Mouse (Mus musculus): Measurements from ENCODE around the gene Medag.

The Medag gene

DNA sequence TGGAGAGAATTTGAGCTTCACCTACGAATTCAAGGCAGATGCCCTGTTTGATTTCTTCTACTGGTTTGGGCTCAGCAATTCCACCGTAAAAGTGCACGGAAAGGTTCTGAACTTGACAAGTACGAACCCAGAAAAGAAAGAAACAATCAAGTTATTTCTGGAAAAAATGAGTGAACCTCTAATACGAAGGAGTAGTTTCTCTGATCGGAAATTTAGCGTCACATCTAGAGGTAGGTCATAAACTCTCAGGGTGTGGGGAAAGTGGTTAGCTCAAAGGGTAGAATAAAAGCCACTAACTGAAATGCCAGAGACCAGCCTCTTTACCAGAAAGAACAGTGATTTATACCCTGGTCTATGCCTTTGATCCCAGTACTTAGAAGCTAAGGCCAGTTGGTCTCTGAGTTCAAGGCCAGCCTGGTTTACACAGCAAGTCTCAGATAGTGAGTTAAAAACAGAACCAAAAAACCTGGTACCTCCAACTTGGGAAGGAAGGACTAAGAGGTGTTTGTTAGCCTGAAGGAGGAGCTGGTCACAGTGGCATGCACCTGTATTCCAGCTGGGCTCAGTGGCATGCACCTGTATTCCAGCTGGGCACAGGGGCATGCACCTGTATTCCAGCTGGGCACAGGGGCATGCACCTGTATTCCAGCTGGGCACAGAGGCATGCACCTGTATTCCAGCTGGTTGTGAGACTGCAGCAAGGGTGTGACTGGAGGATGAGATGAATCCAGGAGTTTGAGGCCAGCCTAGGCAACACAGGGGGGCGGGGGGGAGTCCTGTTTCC lies 15.9 kb downstream of the Medag start:
- in situ Hi-C loops (cut with MboI, MseI), result no loop called here

DNA sequence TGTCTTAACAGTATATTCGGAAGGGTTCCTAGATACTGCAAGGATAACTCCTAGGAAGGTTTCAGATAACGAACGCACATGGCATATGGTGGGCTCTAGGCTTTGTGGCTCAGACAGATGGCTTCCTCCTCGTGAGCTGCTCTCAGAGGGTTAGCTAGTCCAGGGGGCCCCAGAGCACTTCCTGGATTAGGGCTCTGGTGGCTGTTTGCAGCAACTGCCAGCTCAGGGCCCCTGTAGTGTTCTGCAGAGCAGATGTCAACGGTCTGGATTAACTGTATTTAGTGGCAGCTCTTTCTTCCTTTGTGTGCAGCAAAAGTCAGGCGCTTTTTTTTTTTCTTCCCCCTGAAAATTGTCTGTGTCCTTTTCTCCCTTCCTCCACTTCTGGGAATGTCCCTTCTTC lies 16.8 kb downstream of the Medag start:
- in situ Hi-C loops (cut with MboI, MseI), result no loop called here

GRCm38 (mm10) chr5:149428810-149429255 lies 17.3 kb downstream of the Medag start:
- in situ Hi-C loops (cut with MboI, MseI), result no loop called here

DNA sequence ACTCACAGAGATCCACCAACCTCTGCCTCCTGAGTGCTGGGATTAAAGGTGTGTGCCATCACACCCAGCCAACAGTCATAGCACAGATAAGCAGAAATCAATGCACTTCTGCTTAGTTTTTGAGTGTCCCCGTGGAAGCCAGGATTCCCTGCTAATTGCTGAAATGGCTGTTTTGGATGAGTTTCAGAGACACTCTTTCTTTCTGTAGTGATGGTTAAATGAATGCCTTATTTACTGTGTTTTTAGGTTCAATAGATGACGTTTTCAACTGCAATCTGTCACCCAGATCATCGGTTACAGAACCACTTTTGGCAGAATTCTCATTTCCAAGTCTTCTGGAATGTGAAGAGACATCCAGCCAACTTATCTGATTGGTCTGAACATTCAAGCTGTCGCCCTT lies 18.0 kb downstream of the Medag start:
- in situ Hi-C loops (cut with MboI, MseI), result no loop called here

DNA sequence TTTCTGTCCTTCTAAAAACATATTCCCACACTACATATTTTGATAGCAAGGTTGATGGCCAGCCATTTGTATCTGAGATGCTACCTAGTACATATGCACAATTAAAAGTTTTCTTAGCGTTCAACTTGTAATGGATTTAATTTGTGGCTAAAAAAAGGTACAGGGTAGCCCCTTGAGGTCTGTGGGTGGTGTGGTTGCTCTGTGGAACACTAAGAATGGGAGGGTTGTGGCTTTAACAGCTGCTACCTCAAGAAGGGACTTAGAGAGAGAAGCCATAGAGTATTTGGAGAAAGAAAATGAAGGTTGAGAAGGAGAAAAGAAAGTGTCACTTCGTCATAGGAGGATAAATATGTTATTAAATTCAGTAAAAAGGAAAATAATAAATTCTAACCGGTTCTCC lies 19.4 kb downstream of the Medag start:
- in situ Hi-C loops (cut with MboI, MseI), result no loop called here

DNA sequence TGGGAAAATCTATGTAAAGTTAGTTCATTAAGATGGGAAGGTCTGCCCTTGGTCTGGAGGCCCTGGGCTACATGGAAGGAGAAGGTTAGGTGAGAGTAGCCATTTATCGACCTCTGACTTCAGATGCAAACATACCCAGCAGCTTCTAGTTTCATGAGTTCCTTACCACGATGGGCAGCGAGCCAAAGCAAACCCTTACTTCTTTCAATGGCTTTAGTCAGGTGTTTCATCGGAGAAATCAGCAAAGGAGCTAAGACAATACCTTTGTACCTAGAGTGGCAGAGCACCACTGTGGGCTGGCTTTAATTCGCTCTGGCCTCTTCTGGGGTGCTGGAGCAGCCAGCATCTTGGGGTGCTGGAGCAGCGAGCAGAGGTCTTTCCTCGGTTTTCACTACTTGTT lies 22.1 kb downstream of the Medag start:
- in situ Hi-C loops (cut with MboI, MseI), result no loop called here

DNA sequence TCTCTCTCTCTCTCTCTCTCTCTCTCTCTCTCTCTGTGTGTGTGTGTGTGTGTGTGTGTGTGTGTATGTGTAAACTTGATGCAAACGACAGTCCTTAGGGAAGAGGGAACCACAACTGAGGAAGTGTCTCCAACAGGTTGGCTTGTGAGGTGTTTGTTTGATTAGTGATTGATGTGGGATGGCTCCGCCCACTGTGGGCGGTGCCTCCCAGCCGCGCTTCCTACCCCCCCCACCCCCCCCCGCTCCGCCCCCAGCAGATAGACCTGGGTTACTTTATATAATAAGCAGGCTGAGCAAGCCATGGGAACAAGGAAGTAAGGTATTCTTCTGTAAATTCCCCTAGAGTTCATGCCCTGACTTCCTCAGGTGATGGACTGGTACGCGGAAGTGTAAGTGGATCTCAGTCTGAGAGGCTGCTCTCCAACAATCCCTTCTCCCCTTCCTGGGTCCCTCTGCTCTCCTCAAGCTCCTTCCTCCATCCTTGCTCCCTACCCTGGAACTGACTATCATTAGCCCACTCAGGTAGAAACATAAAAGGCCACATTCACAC lies 22.7 kb downstream of the Medag start:
- in situ Hi-C loops (cut with MboI, MseI), result no loop called here

DNA sequence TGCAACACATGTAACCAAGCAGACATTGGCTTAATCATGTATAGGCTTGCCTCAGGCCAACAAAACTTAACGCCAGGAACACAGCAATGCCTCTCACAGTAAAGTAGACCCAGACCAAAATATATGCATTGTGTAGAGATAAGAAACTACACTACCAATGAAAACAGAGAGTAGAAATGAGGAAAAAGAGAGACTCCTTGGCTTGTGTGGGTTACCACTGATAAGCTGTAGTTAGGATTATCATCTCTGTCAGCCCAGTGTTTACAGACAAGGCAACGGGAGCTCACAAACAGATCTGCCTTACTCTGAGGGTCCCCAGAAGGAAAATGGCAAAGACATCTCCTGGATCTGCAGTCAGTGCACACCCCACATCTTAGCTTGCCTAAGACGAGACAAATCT lies 25.0 kb downstream of the Medag start:
- in situ Hi-C loops (cut with MboI, MseI), result no loop called here

DNA sequence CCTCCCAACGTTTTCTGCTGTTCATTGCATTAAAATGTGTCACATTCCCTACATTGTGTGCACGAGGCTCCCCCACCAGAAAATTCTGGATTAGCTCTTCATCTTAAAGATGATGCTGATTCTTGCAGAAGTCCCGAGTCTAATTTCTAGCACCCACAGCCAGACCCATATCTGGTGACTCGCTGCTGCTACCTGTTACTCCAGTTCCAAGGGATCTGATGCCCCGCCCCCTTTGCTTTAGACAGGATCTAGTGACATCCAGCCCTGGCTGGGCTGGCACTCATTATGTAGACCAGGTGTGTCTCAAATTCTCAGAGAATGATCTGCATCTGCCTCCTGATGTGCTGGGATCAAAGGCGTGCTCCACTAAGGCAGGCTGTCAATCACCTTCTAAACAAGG lies 25.6 kb downstream of the Medag start:
- in situ Hi-C loops (cut with MboI, MseI), result no loop called here

DNA sequence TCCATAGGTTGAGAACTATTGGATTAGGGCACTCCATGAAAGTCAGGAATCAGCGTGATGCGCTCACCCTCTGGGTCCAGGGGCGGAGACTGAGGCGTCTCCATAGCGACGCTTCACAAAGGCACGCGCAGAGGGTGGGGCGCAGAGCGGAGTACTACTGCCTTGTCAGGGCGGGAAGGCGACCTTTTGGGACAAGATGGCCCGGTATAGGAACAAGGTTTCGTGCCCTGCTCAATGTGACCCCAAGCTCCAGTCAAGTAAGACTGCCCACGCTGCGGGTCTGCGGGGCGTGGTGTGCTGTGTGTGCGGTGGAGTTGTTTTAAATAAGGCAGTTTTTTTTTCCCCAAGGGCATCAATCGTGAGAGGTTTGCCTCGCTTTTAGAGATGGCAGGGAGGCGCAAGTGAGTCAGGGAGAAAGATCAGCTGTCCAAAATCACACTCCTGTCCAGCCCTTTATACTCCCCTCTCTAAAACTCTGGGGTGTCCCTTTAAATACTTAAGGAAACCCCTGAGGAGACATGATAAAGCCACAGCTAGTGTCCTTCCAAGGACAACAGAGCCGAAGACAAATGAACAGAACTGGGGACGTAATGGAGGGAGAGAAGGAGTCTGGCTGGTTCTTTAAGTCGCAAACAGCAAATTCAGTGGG lies 28.1 kb downstream of the Medag start, which contains the start of gene Tex26:
Tex26 (plus strand) TSS at position 130 of the 649 bp plus-strand sequence.
- in situ Hi-C loops (cut with MboI, MseI), result loop anchor here (10.0 kb wide), 1 partner anchor 665 kb away; no protein-coding TSS in a partner anchor

DNA sequence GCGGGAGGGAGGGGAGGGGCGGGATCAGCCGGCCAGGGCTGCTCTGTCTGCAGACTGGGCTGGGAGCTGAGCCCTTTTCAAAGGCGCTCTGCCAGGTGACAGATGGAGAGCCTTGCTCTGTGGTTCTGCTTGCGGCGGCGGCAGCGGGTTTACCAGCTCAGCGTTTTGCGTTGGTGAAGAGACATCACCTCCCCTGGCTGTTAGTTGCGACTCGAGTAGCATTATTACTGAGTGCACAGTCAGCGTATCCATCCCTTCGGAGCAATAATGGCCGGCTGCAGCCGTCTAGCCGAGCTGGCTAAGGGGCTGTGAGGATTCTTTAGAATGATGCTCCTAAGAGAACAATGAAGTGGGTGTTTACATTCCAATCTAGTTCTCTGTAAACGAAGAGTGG lies 28.6 kb downstream of the Medag start:
- in situ Hi-C loops (cut with MboI, MseI), result loop anchor here (10.0 kb wide), 1 partner anchor 665 kb away; no protein-coding TSS in a partner anchor

- in situ Hi-C loops (cut with MboI, MseI), result loop anchor here (10.0 kb wide), 1 partner anchor 663 kb away; no protein-coding TSS in a partner anchor
Measured at GRCm38 (mm10) chr5:149441646-149442276, 30.2 kb downstream of the Medag start.

GRCm38 (mm10) chr5:149442277-149442660 lies 30.7 kb downstream of the Medag start:
- in situ Hi-C loops (cut with MboI, MseI), result loop anchor here (10.0 kb wide), 1 partner anchor 663 kb away; no protein-coding TSS in a partner anchor

DNA sequence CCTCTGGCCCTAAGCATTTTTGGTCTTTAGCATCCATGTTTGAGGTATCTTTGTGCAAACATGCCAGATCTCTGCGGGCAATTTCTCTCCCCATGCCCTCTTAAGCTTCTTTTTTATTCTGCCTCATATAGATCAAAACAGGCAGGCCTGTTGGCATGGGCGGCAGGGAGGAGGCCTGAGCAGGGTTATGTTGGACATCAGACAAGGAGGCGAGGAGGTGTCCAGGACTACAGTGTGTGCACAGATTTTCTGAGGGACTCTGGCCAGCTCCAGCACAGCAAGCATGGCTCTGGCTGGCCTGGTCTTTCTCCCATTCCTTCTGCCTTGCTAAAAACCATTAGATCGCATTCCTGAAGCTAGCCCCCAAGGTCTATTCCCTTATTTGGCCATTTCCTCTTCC lies 32.9 kb downstream of the Medag start:
- in situ Hi-C loops (cut with MboI, MseI), result loop anchor here (10.0 kb wide), 1 partner anchor 660 kb away; no protein-coding TSS in a partner anchor

- in situ Hi-C loops (cut with MboI, MseI), result loop anchor here (10.0 kb wide), 1 partner anchor 658 kb away; no protein-coding TSS in a partner anchor
Measured at GRCm38 (mm10) chr5:149446495-149446894, 34.9 kb downstream of the Medag start.

- in situ Hi-C loops (cut with MboI, MseI), result loop anchor here (10.0 kb wide), 1 partner anchor 657 kb away; no protein-coding TSS in a partner anchor
Measured at GRCm38 (mm10) chr5:149447733-149448132, 36.2 kb downstream of the Medag start.

DNA sequence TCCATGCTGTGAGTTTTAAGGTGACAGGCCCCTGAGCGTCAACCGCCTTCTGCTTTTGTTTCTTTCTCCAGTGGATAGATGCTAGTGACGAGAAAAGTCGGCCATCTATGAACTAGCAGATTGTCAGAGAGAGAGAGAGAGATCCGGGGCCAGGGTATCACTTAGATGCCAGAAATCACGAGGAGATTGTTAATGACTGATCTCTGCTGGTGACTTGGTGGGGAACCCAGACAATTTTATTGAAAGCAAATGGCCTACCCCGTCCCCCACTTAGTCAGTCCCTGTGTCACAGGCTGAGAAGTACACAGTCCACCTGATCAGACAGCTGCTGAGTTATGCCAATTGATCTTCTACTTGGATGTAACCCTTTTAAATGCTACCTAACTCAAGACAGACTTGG lies 37.9 kb downstream of the Medag start:
- in situ Hi-C loops (cut with MboI, MseI), result loop anchor here (10.0 kb wide), 1 partner anchor 655 kb away; no protein-coding TSS in a partner anchor

- in situ Hi-C loops (cut with MboI, MseI), result no loop called here
Measured at GRCm38 (mm10) chr5:149451209-149451681, 39.7 kb downstream of the Medag start.

DNA sequence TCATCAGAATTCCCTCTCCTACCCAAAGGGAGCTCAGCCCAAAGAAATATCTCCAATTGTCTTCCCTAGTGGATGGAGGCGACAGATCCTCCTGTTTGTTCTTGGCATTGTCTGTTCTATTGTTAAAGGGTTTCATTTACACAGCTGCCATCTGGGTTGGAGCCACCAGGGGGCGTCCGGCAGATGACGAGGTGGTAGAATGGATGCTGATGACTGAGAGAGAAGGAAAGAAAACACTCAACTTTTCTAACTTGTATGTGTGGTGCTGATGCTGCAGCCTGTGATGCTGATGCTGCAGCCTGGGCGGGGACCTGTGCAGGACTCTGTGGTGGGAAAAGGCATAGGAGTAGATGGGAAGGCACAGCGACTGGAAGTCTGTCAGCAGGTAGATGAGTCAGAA lies 42.7 kb downstream of the Medag start:
- in situ Hi-C loops (cut with MboI, MseI), result no loop called here

DNA sequence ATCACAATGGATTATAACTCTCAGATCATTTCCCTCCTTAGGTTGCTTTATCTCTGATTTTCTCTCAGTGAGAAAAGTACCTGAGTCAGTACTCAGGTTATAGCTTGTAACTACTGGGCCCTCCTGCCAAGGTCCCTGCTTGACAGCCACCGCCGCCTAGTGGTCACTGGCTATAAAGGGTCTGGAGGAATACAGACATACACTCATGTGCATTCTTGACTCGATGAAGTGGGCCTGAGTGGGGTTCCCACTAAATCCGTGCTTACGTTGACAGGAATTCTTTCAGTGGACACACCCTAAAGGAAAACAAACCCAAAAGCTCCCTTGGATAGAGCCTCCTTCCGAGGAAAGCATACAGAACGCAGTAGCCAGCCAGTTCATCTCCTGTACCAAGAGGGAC lies 45.0 kb downstream of the Medag start:
- in situ Hi-C loops (cut with MboI, MseI), result no loop called here

DNA sequence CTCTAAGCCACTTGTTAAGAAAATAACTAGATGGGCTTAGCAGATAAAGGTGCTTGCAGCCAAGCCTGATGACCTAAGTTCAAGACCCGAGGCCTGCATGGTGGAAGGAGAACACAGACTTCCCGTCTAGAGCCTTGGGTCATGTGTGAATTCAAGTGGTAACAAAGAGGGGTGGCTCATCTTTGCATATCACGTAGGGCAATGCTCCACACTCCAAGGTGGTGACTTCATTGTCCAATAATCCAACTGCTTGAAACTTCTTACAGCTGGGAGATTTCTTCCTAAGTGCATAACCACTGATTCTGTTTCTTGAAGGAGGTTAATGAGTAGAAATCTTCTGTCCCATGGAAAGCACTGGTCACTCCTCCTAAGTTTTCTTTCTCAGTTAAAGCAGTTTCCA lies 50.5 kb downstream of the Medag start:
- in situ Hi-C loops (cut with MboI, MseI), result no loop called here

- in situ Hi-C loops (cut with MboI, MseI), result no loop called here
Measured at GRCm38 (mm10) chr5:149465305-149465704, 53.8 kb downstream of the Medag start.

Measured in T-helper 1 cell (primary cell).